Mouse (Mus musculus) ES-E14 (cell line): Measurements from ENCODE around the gene Zfp217. TPM values are rescaled to one million over a fixed set of nuclear protein-coding genes. Genes with fewer than 3 reads are reported as not detected.

Experiments
- DNase-seq: peaks from one replicate; pipeline ENCODE4 v3.0.0-alpha.2; 2013; ENCODE audit warnings: low read depth, low spot score
- H3K27ac ChIP-seq: 2 replicates; pipeline ENCODE4 v1.5.1; 2012; ENCODE audit warnings: low read depth, mild to moderate bottlenecking, low read length, moderate library complexity, mixed read lengths; ENCODE audit not compliant: poor library complexity, insufficient read depth, severe bottlenecking
- H3K36me3 ChIP-seq: 2 replicates; pipeline ENCODE4 v1.6.1; 2012; ENCODE audit warnings: mild to moderate bottlenecking, low read length, moderate library complexity, mixed read lengths; ENCODE audit not compliant: control insufficient read depth, poor library complexity, insufficient read depth, severe bottlenecking
- H3K4me1 ChIP-seq, 2 experiments: fragments of 150-350 bp in 1 of 2; sonication (generic) in 1 of 2; 2 replicates each; pipeline ENCODE4 v1.6.1; 2012; ENCODE audit warnings: low read length in 2 of 2, mild to moderate bottlenecking in 1 of 2, mixed read lengths in 1 of 2; ENCODE audit not compliant: control insufficient read depth in 2 of 2, insufficient read depth in 2 of 2, poor library complexity in 1 of 2
- H3K4me3 ChIP-seq, 2 experiments: fragments of 150-350 bp in 1 of 2; sonication (generic) in 1 of 2; 2 replicates each; pipeline ENCODE4 v1.5.1; 2012; ENCODE audit warnings: low read length in 2 of 2, low read depth in 1 of 2, mild to moderate bottlenecking in 1 of 2, mixed read lengths in 1 of 2; ENCODE audit not compliant: insufficient read depth in 1 of 2, poor library complexity in 1 of 2, severe bottlenecking in 1 of 2
- H3K9ac ChIP-seq: 2 replicates; pipeline ENCODE4 v1.6.1; 2012; ENCODE audit warnings: low read depth, mild to moderate bottlenecking, low read length, mixed read lengths; ENCODE audit not compliant: poor library complexity, insufficient read depth, severe bottlenecking
- H3K9me3 ChIP-seq: fragments of 150-350 bp; sonication (generic); 2 replicates; pipeline ENCODE4 v1.6.1; 2012; ENCODE audit warnings: low read depth, mild to moderate bottlenecking, low read length; ENCODE audit not compliant: control insufficient read depth, insufficient read depth
- CHD2 ChIP-seq: IDR thresholded peaks from 2 replicates; pipeline ENCODE4 v1.6.1; 2014; ENCODE audit warnings: mild to moderate bottlenecking, low read depth, low read length, inconsistent platforms
- HCFC1 ChIP-seq: IDR thresholded peaks from 2 replicates; pipeline ENCODE4 v1.6.1; 2012; ENCODE audit warnings: low read length, inconsistent platforms, borderline replicate concordance; ENCODE audit not compliant: insufficient read depth
- MAFK ChIP-seq: IDR thresholded peaks from 2 replicates; pipeline ENCODE4 v1.6.1; 2014; ENCODE audit warnings: mild to moderate bottlenecking, low read depth, low read length, inconsistent platforms; ENCODE audit not compliant: insufficient read depth
- ZC3H11A ChIP-seq: IDR thresholded peaks from 2 replicates; pipeline ENCODE4 v1.6.1; 2012; ENCODE audit warnings: low read depth, mild to moderate bottlenecking, inconsistent platforms, low read length, borderline replicate concordance
- ZNF384 ChIP-seq: IDR thresholded peaks from 2 replicates; pipeline ENCODE4 v1.6.1; 2012; ENCODE audit warnings: low read depth, low read length, inconsistent platforms
- in situ Hi-C, 2 experiments: fragments of 600-800 bp; cut with MboI; formaldehyde crosslinking; loops; one replicate each; pipeline ENCODE4 v1.15.1; 2025; ENCODE audit warnings: low sequenced_read_pairs in 2 of 2, inconsistent platforms in 1 of 2; ENCODE audit not compliant: unreplicated experiment in 2 of 2
- total RNA-seq: library from RNA; depleted of rRNA; stranded (reverse); fragments of 300-350 nt; gene quantifications from 2 replicates; pipeline ENCODE4 v1.2.3, GENCODE M21; 2012

Gene Zfp217
- total RNA-seq, 1 experiment = 23.2 TPM

- Histone ChIP-seq H3K9ac (no peak overlapping the region; the same call in 1 of the 2 replicates), H3K4me3 (peak overlapping the region in 1 of 2 experiments; percentile 28; a peak in 2 of 4 replicates), H3K27ac (no peak overlapping the region), H3K36me3 (no peaks in the 10 kb centered on the region), H3K4me1 (peaks cover 2 to 3% of the 10 kb centered on the region in 2 experiments; a peak in 2 of 4 replicates), H3K9me3 (no peaks in the 10 kb centered on the region)
- peak; percentile 88 for DNase-seq
- in situ Hi-C loops = no loop called here
- no peak for TF ChIP-seq HCFC1
- no peak for TF ChIP-seq MAFK
- TF ChIP-seq ZC3H11A = no peak
- no peak for TF ChIP-seq CHD2
- no peak for TF ChIP-seq ZNF384
Observed at GRCm38 (mm10) chr2:170078442-170079017, 69.4 kb downstream of the Zfp217 start.

GRCm38 (mm10) chr2:170078041-170078440, 69.9 kb downstream of the Zfp217 start:
- no peak for TF ChIP-seq ZC3H11A
- TF ChIP-seq CHD2 = no peak
- no peak for TF ChIP-seq HCFC1
- TF ChIP-seq MAFK = no peak
- no peak for TF ChIP-seq ZNF384
- Histone ChIP-seq H3K36me3 (no peaks in the 10 kb centered on the region), H3K9ac (no peak overlapping the region), H3K4me1 (peaks cover 2 to 3% of the 10 kb centered on the region in 2 experiments; a peak in 2 of 4 replicates), H3K4me3 (no peak overlapping the region), H3K9me3 (no peaks in the 10 kb centered on the region), H3K27ac (no peak overlapping the region)
- no peak for DNase-seq
- in situ Hi-C loops = no loop called here

- H3K9ac ChIP-seq = no peak overlapping the region
- TF ChIP-seq MAFK (no peak), HCFC1 (no peak), ZC3H11A (no peak), ZNF384 (no peak), CHD2 (no peak)
- no peaks in the 10 kb centered on the region for H3K9me3 ChIP-seq
- in situ Hi-C loops = no loop called here
- H3K4me1 ChIP-seq = peaks cover 2 to 3% of the 10 kb centered on the region in 2 experiments; a peak in 2 of 4 replicates
- H3K36me3 ChIP-seq = no peaks in the 10 kb centered on the region
- no peak for DNase-seq
- no peak overlapping the region for H3K4me3 ChIP-seq
- H3K27ac ChIP-seq = no peak overlapping the region
Observed at GRCm38 (mm10) chr2:170076941-170077490, 70.9 kb downstream of the Zfp217 start.

GRCm38 (mm10) chr2:170070641-170071241, 77.2 kb downstream of the Zfp217 start:
- in situ Hi-C loops = no loop called here
- H3K36me3 ChIP-seq = no peaks in the 10 kb centered on the region
- H3K9ac ChIP-seq = peak overlapping the region; percentile 59; the same call in 1 of the 2 replicates
- peak overlapping the region; percentile 43 to 50 for H3K4me3 ChIP-seq
- TF ChIP-seq ZC3H11A (no peak), CHD2 (peak; percentile 91)
- H3K27ac ChIP-seq = no peak overlapping the region
- H3K4me1 ChIP-seq = peaks cover 0 to 3% of the 10 kb centered on the region in 2 experiments; a peak in 1 of 4 replicates
- no peak for DNase-seq
- H3K9me3 ChIP-seq = no peaks in the 10 kb centered on the region

- Histone ChIP-seq H3K27ac (no peak overlapping the region), H3K9ac (no peak overlapping the region), H3K36me3 (no peaks in the 10 kb centered on the region), H3K9me3 (no peaks in the 10 kb centered on the region), H3K4me1 (peaks cover 0 to 3% of the 10 kb centered on the region in 2 experiments; a peak in 1 of 4 replicates), H3K4me3 (no peak overlapping the region)
- TF ChIP-seq ZC3H11A (no peak), ZNF384 (no peak), HCFC1 (no peak), CHD2 (no peak), MAFK (no peak)
- in situ Hi-C loops = no loop called here
- DNase-seq = no peak
Observed at GRCm38 (mm10) chr2:170069976-170070375, 77.9 kb downstream of the Zfp217 start.
